Mouse (Mus musculus) testis, adult 2 months (tissue): ENCODE measurements at regions not wholly inside any gene's neighbourhood (a gene's known extent, or its start where the extent isn't known, plus 50 kb on each side); places are given as distances from the start of the nearest gene placed in this dataset.

ENCODE experiments used
- H3K27ac ChIP-seq: fragments of 200-500 bp; 2 replicates; pipeline ENCODE4 v1.5.1; 2012; ENCODE audit warnings: low read depth, low read length; ENCODE audit not compliant: control insufficient read depth, insufficient read depth
- H3K27me3 ChIP-seq: fragments of 200-500 bp; 2 replicates; pipeline ENCODE4 v1.6.1; 2012; ENCODE audit warnings: mild to moderate bottlenecking, low read length, moderate library complexity; ENCODE audit not compliant: control insufficient read depth, insufficient read depth
- H3K36me3 ChIP-seq: fragments of 200-500 bp; 2 replicates; pipeline ENCODE4 v1.6.1; 2012; ENCODE audit warnings: mild to moderate bottlenecking, low read length; ENCODE audit not compliant: control insufficient read depth, insufficient read depth
- H3K4me1 ChIP-seq: fragments of 200-500 bp; 2 replicates; pipeline ENCODE4 v1.6.1; 2012; ENCODE audit warnings: low read length; ENCODE audit not compliant: control insufficient read depth, insufficient read depth
- H3K4me3 ChIP-seq: fragments of 200-500 bp; 2 replicates; pipeline ENCODE4 v1.5.1; 2012; ENCODE audit warnings: low read depth, mild to moderate bottlenecking, low read length, moderate library complexity, mixed read lengths; ENCODE audit not compliant: control insufficient read depth
- CTCF ChIP-seq: fragments of 200-500 bp; IDR thresholded peaks from 2 replicates; pipeline ENCODE4 v1.5.1; 2012; ENCODE audit warnings: low read depth, mild to moderate bottlenecking, inconsistent platforms, low read length, moderate library complexity; ENCODE audit not compliant: control insufficient read depth, insufficient read depth, insufficient replicate concordance
- POLR2A ChIP-seq: fragments of 200-500 bp; IDR thresholded peaks from 2 replicates; pipeline ENCODE4 v1.6.1; 2012; ENCODE audit warnings: low read depth, mild to moderate bottlenecking, inconsistent platforms, low read length, moderate library complexity; ENCODE audit not compliant: control insufficient read depth

- H3K36me3 ChIP-seq = no peaks in the 10 kb centered on the region
- H3K27me3 ChIP-seq = no peaks in the 10 kb centered on the region
- no peak overlapping the region for H3K27ac ChIP-seq
- TF ChIP-seq CTCF = no peak
- TF ChIP-seq POLR2A = no peak
- H3K4me3 ChIP-seq = no peak overlapping the region
- no peaks in the 10 kb centered on the region for H3K4me1 ChIP-seq
These were observed 56.8 kb upstream of the Magi1 start for GRCm38 (mm10) chr6:94340546-94340945.

DNA sequence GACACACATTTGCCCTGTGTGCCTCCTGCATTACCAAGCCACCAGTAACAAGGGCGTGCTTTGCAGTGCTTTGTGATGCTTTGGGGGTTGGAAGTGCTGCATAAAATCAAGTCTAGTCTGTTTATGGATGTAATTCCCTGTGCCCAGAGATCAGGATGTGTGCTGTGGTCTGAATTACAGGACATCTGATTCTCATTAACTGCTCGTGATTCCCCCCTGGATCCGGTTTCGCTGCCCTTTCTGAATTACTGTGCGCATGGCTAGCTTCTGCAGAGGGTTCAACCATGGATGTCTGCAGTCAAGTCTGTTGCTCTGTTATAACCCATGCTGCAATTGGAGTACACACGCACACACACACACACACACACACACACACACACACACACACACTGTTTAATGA lies 52.5 kb upstream of the Magi1 start:
- TF ChIP-seq CTCF (no peak), POLR2A (no peak)
- Histone ChIP-seq H3K36me3 (no peaks in the 10 kb centered on the region), H3K27ac (no peak overlapping the region), H3K27me3 (no peaks in the 10 kb centered on the region), H3K4me1 (no peaks in the 10 kb centered on the region), H3K4me3 (no peak overlapping the region)
